Mouse (Mus musculus) hindbrain, embryonic 14.5 days (tissue): ENCODE data around the gene Bhlhe41. TPM values are rescaled to one million over a fixed set of nuclear protein-coding genes. Genes with fewer than 3 reads are reported as not detected.

Experiments used
- ATAC-seq: fragments of 200-750 bp; cut with Nextera tagmentation; 2 replicates; pipeline ENCODE4 v1.8.0; 2017; ENCODE audit warnings: moderate number of reproducible peaks, mild to moderate bottlenecking, moderate TSS enrichment, moderate library complexity; ENCODE audit not compliant: low FRiP score
- DNase-seq: peaks from one replicate; pipeline ENCODE4 v3.0.0-alpha.2; 2015; ENCODE audit warnings: low spot score
- H3K27ac ChIP-seq: fragments of 300-500 bp; sonication (generic); 2 replicates; pipeline ENCODE4 v1.5.1; 2014; ENCODE audit warnings: mild to moderate bottlenecking, moderate library complexity
- H3K27me3 ChIP-seq: fragments of 300-500 bp; sonication (generic); 2 replicates; pipeline ENCODE4 v1.6.1; 2014; ENCODE audit warnings: mild to moderate bottlenecking, low read length, mixed read lengths; ENCODE audit not compliant: control insufficient read depth, insufficient read depth
- H3K36me3 ChIP-seq: fragments of 300-500 bp; sonication (generic); replicated peaks from 2 replicates; pipeline ENCODE4 v1.6.1; 2014; ENCODE audit not compliant: control insufficient read depth, insufficient read depth
- H3K4me1 ChIP-seq: fragments of 300-500 bp; sonication (generic); replicated peaks from 2 replicates; pipeline ENCODE4 v1.6.1; 2014; ENCODE audit warnings: antibody characterized with exemption, low read length, mixed read lengths; ENCODE audit not compliant: control insufficient read depth, insufficient read depth
- H3K4me2 ChIP-seq: fragments of 300-500 bp; sonication (generic); replicated peaks from 2 replicates; pipeline ENCODE4 v1.6.1; 2014; ENCODE audit warnings: mild to moderate bottlenecking, moderate library complexity
- H3K4me3 ChIP-seq: fragments of 300-500 bp; sonication (generic); replicated peaks from 2 replicates; pipeline ENCODE4 v1.5.1; 2014; ENCODE audit warnings: mild to moderate bottlenecking, low read length
- H3K9ac ChIP-seq: fragments of 300-500 bp; sonication (generic); 2 replicates; pipeline ENCODE4 v1.6.1; 2014
- H3K9me3 ChIP-seq: fragments of 300-500 bp; sonication (generic); 2 replicates; pipeline ENCODE4 v1.6.1; 2016; ENCODE audit warnings: low read length; ENCODE audit not compliant: control insufficient read depth
- WGBS: fragments of 180-500 bp; shearing (Covaris S2); extraction: QIAGEN DNeasy Blood & Tissue Kit; methylation state at CpG from one replicate; pipeline ENCODE4 v1.1.7; 2014; 5-methylcytosine and 5-hydroxymethylcytosine counted together
- polyA plus RNA-seq: library from polyadenylated mRNA; unstranded; fragments of >200 nt; fragmentation: Nextera tagmentation; extraction: Ambion mirVana; gene quantifications from 2 replicates; pipeline ENCODE4 v1.2.1, GENCODE M21; 2014

Bhlhe41 gene
- polyA plus RNA-seq, 1 experiment from 2014 or later = 5.2 TPM

DNA sequence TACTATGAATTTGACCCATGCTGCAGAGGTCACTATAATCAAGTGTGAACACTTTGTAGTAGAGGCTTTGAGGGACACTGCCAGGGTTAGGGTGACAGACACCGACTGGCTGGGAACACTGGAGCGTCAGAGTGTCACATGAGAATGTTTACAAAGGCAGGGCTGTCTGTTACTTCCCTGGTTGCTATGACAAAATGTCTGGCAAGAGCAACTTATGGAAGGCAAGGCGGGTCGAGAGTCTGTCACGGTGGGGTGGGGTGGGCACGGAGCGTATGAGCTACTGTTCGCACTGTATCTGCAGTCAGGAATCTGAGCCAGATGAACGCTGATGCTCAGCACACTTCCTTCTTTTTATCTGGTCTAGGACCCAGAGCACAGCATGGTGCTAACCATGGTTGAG, 34.7 kb downstream of the Bhlhe41 start:
- Histone ChIP-seq H3K4me3 (no peak overlapping the region), H3K27ac (no peak overlapping the region), H3K4me1 (no peaks in the 10 kb centered on the region), H3K9me3 (no peaks in the 10 kb centered on the region), H3K27me3 (no peaks in the 10 kb centered on the region), H3K9ac (no peak overlapping the region), H3K36me3 (no peaks in the 10 kb centered on the region), H3K4me2 (no peak overlapping the region)
- DNase-seq = no peak
- 53% methylated on average over 9 of the region's 9 CpGs for WGBS
- peak; percentile 39; the same call in 1 of the 2 replicates for ATAC-seq

- WGBS = 16% methylated on average over 8 of the region's 8 CpGs
- no peaks in the 10 kb centered on the region for H3K36me3 ChIP-seq
- no peak overlapping the region for H3K27ac ChIP-seq
- DNase-seq (peak; percentile 88), ATAC-seq (peak; percentile 43; the same call in 1 of the 2 replicates)
- no peak overlapping the region for H3K9ac ChIP-seq
- H3K4me3 ChIP-seq = no peak overlapping the region
- no peaks in the 10 kb centered on the region for H3K27me3 ChIP-seq
- no peak overlapping the region for H3K4me2 ChIP-seq
- no peaks in the 10 kb centered on the region for H3K9me3 ChIP-seq
- no peaks in the 10 kb centered on the region for H3K4me1 ChIP-seq
Measured at GRCm38 (mm10) chr6:145830117-145830516, 35.2 kb downstream of the Bhlhe41 start.

DNA sequence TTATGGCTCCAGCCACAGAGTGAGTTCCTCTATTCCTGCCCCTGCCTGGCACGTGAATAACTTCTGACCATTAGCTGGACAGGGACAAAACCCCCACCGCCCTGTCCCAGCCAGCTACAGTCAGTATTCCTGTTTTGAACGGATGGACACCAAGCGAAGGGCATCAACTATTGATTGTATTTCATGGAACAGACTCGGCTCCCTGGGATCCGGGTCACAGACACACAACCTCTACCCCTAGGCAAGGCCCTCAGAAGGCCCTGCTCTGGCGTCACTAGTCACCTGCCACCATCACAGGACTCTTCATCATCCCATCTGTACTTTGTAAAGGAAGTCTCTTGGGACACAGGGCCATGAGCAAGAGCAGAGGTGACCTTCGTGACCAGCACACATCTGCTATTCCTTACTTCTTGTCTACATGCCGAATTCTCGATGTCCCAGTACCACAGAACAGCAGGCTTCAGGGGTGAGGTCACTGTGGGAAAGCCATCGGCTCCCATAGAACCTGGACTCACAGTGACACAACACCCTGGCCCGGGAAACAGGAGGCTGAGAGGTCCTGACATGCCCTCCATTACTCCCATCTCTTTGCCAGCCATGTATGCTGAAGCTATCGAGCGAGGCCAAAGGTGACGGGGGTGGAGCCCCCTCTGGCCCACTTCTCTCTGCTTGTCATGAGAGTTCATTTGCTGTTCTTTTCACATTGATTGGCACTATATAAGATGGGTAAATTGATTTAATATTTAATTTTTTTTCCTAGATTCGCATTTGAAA, 36.1 kb downstream of the Bhlhe41 start:
- H3K4me1 ChIP-seq = no peaks in the 10 kb centered on the region
- no peaks in the 10 kb centered on the region for H3K36me3 ChIP-seq
- no peak overlapping the region for H3K4me2 ChIP-seq
- DNase-seq (no peak), ATAC-seq (no peak)
- H3K27ac ChIP-seq = no peak overlapping the region
- no peak overlapping the region for H3K9ac ChIP-seq
- H3K4me3 ChIP-seq = no peak overlapping the region
- WGBS = 78% methylated on average over 16 of the region's 16 CpGs
- no peaks in the 10 kb centered on the region for H3K27me3 ChIP-seq
- no peaks in the 10 kb centered on the region for H3K9me3 ChIP-seq

- Histone ChIP-seq H3K4me1 (no peaks in the 10 kb centered on the region), H3K36me3 (no peaks in the 10 kb centered on the region), H3K27me3 (no peaks in the 10 kb centered on the region), H3K9ac (no peak overlapping the region), H3K27ac (no peak overlapping the region), H3K4me3 (no peak overlapping the region), H3K4me2 (no peak overlapping the region), H3K9me3 (no peaks in the 10 kb centered on the region)
- 93% methylated on average over 4 of the region's 4 CpGs for WGBS
- ATAC-seq = no peak
- DNase-seq = no peak
Measured at GRCm38 (mm10) chr6:145826305-145826704, 39.1 kb downstream of the Bhlhe41 start.

- Histone ChIP-seq H3K9ac (no peak overlapping the region), H3K9me3 (no peaks in the 10 kb centered on the region), H3K27ac (no peak overlapping the region), H3K4me1 (no peaks in the 10 kb centered on the region), H3K4me3 (no peak overlapping the region), H3K36me3 (no peaks in the 10 kb centered on the region; the same call in 1 of the 2 replicates), H3K4me2 (no peak overlapping the region), H3K27me3 (no peaks in the 10 kb centered on the region)
- DNase-seq (peak; percentile 76), ATAC-seq (0 out of 2 replicates have a peak, but pooled peaks have one; percentile 46)
- WGBS = 45% methylated on average over 5 of the region's 5 CpGs
Measured at GRCm38 (mm10) chr6:145823588-145824234, 41.6 kb downstream of the Bhlhe41 start.

GRCm38 (mm10) chr6:145823103-145823502, 42.3 kb downstream of the Bhlhe41 start:
- Histone ChIP-seq H3K9ac (no peak overlapping the region), H3K27me3 (no peaks in the 10 kb centered on the region), H3K27ac (no peak overlapping the region), H3K4me3 (no peak overlapping the region), H3K9me3 (no peaks in the 10 kb centered on the region), H3K36me3 (no peaks in the 10 kb centered on the region; the same call in 1 of the 2 replicates), H3K4me2 (no peak overlapping the region), H3K4me1 (no peaks in the 10 kb centered on the region)
- ATAC-seq (peak; percentile 68; the same call in 1 of the 2 replicates), DNase-seq (no peak)
- 22% methylated on average over 6 of the region's 6 CpGs for WGBS

DNA sequence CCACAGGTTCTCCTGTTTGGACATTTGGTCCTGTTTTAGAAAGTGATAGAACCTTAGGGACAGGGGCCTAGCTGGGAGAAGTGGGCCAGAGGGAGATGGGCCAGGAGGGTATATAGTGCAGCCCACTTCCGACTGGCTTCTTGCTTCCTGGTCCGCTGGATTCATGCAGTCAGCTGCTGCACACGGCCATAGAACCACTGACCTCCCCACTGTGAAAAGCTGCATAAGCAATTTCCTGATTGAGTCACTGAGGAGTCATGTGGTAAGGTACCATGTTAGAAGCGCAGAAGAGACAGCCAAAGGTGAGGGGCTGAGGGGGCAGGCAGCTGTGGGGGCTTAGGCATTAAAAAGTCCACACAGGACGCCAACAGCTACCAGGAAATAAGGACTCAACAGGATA, 43.1 kb downstream of the Bhlhe41 start:
- H3K27me3 ChIP-seq = no peaks in the 10 kb centered on the region
- H3K4me2 ChIP-seq = no peak overlapping the region
- no peaks in the 10 kb centered on the region for H3K9me3 ChIP-seq
- H3K36me3 ChIP-seq = no peaks in the 10 kb centered on the region; the same call in 1 of the 2 replicates
- DNase-seq (no peak), ATAC-seq (no peak)
- H3K27ac ChIP-seq = no peak overlapping the region
- no peaks in the 10 kb centered on the region for H3K4me1 ChIP-seq
- H3K9ac ChIP-seq = no peak overlapping the region
- no peak overlapping the region for H3K4me3 ChIP-seq
- WGBS = 68% methylated on average over 5 of the region's 5 CpGs

GRCm38 (mm10) chr6:145819151-145819550, 46.2 kb downstream of the Bhlhe41 start:
- no peaks in the 10 kb centered on the region for H3K27me3 ChIP-seq
- no peaks in the 10 kb centered on the region; the same call in 1 of the 2 replicates for H3K36me3 ChIP-seq
- no peaks in the 10 kb centered on the region for H3K9me3 ChIP-seq
- DNase-seq (no peak), ATAC-seq (no peak)
- H3K4me2 ChIP-seq = no peak overlapping the region
- 85% methylated on average over 9 of the region's 9 CpGs for WGBS
- H3K4me1 ChIP-seq = no peaks in the 10 kb centered on the region
- no peak overlapping the region for H3K27ac ChIP-seq
- no peak overlapping the region for H3K4me3 ChIP-seq
- H3K9ac ChIP-seq = no peak overlapping the region

- no peaks in the 10 kb centered on the region for H3K27me3 ChIP-seq
- DNase-seq (no peak), ATAC-seq (no peak)
- H3K27ac ChIP-seq = no peak overlapping the region
- no peaks in the 10 kb centered on the region for H3K4me1 ChIP-seq
- H3K9me3 ChIP-seq = no peaks in the 10 kb centered on the region
- WGBS = 30% methylated on average over 15 of the region's 15 CpGs
- H3K9ac ChIP-seq = no peak overlapping the region
- no peak overlapping the region for H3K4me3 ChIP-seq
- H3K4me2 ChIP-seq = no peak overlapping the region
- H3K36me3 ChIP-seq = no peaks in the 10 kb centered on the region; the same call in 1 of the 2 replicates
Measured at GRCm38 (mm10) chr6:145815200-145815599, 50.2 kb downstream of the Bhlhe41 start.
